Mouse (Mus musculus): ENCODE results near the gene Frs3. TPM values are rescaled to one million over a fixed set of nuclear protein-coding genes. Genes with fewer than 3 reads are reported as not detected.
"Not testable (repeated sequence)": the region's sequence is repeated elsewhere in the genome, so short reads cannot be mapped to it uniquely, and the experiment has no call there.

The Frs3 gene
- polyA plus RNA-seq (2015; fragmentation: Nextera tagmentation; extraction: Ambion mirVana), result 0.96 and 2.1 TPM in 2 replicates

DNA sequence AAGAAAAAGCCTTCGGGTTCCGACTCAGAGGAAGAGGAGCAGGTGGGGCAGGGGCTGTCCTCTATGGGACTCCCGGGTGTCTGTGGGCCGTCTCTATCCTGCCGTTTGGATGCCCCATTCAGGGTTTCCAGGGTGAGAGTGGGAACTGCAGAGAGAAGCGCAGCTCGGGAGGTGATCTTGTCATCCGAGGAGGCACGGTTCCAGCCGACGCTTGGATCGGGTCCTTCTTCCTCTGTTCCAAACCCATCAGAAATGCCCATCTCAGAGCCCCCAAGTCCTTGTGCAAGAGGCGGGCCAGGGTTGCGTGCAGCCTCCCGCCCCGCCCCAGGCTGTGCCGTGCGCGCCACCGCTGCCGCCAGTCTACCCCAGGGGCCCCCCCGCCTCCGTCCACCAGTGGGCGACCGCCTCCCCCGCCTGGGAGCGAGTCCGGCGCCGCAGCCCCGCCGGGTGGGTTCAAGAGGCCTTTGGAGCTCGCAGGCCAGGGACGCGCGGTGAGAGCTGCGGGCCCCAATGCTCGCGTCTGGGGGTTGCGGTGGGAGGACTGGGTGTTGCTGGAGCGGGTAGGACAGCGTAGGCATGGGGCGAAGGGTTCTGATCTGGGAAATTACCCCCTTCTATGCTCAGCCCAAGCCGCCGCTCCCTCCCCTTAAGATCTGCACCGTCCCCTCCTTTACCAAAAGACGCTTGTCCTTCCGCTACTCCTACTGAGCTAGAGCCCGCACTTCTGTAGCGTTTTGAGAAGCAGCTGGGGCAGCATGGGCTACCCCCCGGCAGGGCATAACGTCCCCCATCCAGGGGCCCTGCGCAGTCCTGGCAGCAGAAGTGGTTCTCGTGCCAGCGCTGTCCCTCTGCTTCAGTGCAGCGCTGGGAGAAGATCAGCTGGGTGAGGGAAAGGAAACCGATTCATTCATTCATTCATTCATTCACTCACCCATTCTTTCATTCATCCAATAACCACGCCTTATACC, at the start of gene Frs3:
TSS of gene Frs3 (plus strand) at position 423 of the 968 bp plus-strand sequence.
- TF ChIP-seq EP300 (IDR thresholded peaks at IDR 0.05; ENCODE audit: low read depth) (no peak), CTCF (IDR thresholded peaks at IDR 0.05; ENCODE audit: low read depth) (peak; percentile 15; the same call in 1 of the 2 replicates)
- ATAC-seq, result peak; percentile 40
- WGBS (ENCODE audit: insufficient replicate concordance), result 1% methylated on average over 48 of the region's 58 CpGs
- DNase-seq, result peak; percentile 76
- Histone ChIP-seq H3K27ac (ENCODE audit: low read depth) (peak within 1 kb of the TSS; percentile 84), H3K4me1 (ENCODE audit: insufficient read depth) (peaks cover 13% of the 10 kb centered on the region), H3K4me2 (ENCODE audit: low read depth, low read length) (peak within 1 kb of the TSS; percentile 100), H3K9me3 (ENCODE audit: low read length) (no peaks in the 10 kb centered on the region), H3K9ac (replicated peaks) (peak within 1 kb of the TSS; percentile 79), H3K4me3 (ENCODE audit: low read depth, low read length) (peak within 1 kb of the TSS; percentile 82), H3K36me3 (replicated peaks; ENCODE audit: insufficient read depth, low read length) (peaks cover 22% of the 10 kb centered on the region), H3K27me3 (ENCODE audit: insufficient read depth, low read length) (0 out of 2 replicates have a peak, but pooled peaks cover 2% of the 10 kb centered on the region)

- no peaks in the 10 kb centered on the region for H3K4me1 ChIP-seq (ENCODE audit: insufficient read depth)
- DNase-seq, result no peak
These were observed 45.8 kb upstream of the Frs3 start for GRCm38 (mm10) chr17:47642992-47643391.

DNA sequence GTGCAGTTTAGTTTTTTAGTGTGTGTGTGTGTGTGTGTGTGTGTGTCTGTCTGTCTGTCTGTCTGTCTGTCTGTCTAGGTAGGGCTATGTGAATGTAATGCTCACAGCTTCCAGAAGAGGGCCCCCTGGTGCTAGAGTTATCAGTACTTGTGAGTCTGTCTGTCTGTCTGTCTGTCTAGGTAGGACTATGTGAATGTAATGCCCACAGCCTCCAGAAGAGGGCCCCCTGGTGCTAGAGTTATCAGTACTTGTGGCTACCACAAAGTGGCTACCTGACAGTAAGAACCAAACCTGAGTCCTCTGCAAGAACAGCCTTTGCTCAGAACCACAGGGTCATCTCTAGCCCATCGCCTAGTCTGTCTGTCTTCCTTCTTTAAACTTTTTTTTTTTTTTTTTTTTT, 42.1 kb upstream of the Frs3 start:
- Histone ChIP-seq H3K9me3 (ENCODE audit: low read length) (no peaks in the 10 kb centered on the region), H3K4me1 (ENCODE audit: insufficient read depth) (no peaks in the 10 kb centered on the region), H3K36me3 (replicated peaks; ENCODE audit: insufficient read depth, low read length) (no peaks in the 10 kb centered on the region), H3K27ac (ENCODE audit: low read depth) (no peak overlapping the region), H3K27me3 (ENCODE audit: insufficient read depth, low read length) (no peaks in the 10 kb centered on the region), H3K4me3 (ENCODE audit: low read depth, low read length) (no peak overlapping the region), H3K4me2 (ENCODE audit: low read depth, low read length) (no peak overlapping the region), H3K9ac (replicated peaks) (no peak overlapping the region)
- DNase-seq, result peak; percentile 89
- peak; percentile 56 for ATAC-seq
- no peak for TF ChIP-seq EP300 (IDR thresholded peaks at IDR 0.05; ENCODE audit: low read depth)
- peak; percentile 86 for TF ChIP-seq CTCF (IDR thresholded peaks at IDR 0.05; ENCODE audit: low read depth)
- 82% methylated on average over 1 of the region's 1 CpGs for whole genome bisulfite sequencing (ENCODE audit: insufficient replicate concordance)

More at GRCm38 (mm10) chr17:47642992-47643391, 45.8 kb upstream of the Frs3 start:
- Histone ChIP-seq H3K4me2 (ENCODE audit: low read depth, low read length) (no peak overlapping the region), H3K36me3 (replicated peaks; ENCODE audit: insufficient read depth, low read length) (no peaks in the 10 kb centered on the region), H3K27me3 (ENCODE audit: insufficient read depth, low read length) (no peaks in the 10 kb centered on the region), H3K9me3 (ENCODE audit: low read length) (no peaks in the 10 kb centered on the region), H3K4me3 (ENCODE audit: low read depth, low read length) (no peak overlapping the region), H3K9ac (replicated peaks) (no peak overlapping the region), H3K27ac (ENCODE audit: low read depth) (no peak overlapping the region)
- TF ChIP-seq CTCF (IDR thresholded peaks at IDR 0.05; ENCODE audit: low read depth), result peak; percentile 39
- TF ChIP-seq EP300 (IDR thresholded peaks at IDR 0.05; ENCODE audit: low read depth), result no peak
- no peak for ATAC-seq
- 85% methylated on average over 2 of the region's 2 CpGs for WGBS (ENCODE audit: insufficient replicate concordance)

DNA sequence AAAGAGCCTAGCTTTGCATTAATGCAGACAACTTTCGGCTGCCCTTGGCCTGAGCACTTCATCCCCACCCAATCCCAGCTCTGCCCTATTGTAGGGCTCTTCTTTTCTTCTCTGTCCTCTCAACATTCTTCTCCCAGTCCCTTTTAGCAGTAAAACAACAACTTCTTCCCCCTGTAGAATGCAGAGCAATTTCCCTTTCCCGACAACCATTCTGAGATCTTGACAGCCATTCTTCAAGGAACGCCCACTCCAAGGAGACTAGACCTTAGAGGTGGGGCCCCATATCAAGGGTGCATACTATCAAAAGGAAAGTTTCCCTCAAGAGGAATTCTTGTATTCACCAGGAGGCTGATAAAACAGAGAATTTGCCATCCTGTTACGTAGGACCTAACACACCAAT, 39.9 kb upstream of the Frs3 start:
- TF ChIP-seq EP300 (IDR thresholded peaks at IDR 0.05; ENCODE audit: low read depth), result no peak
- no peak for TF ChIP-seq CTCF (IDR thresholded peaks at IDR 0.05; ENCODE audit: low read depth)
- no peak for DNase-seq
- Histone ChIP-seq H3K4me1 (ENCODE audit: insufficient read depth) (no peaks in the 10 kb centered on the region), H3K9me3 (ENCODE audit: low read length) (no peaks in the 10 kb centered on the region), H3K27ac (ENCODE audit: low read depth) (no peak overlapping the region), H3K36me3 (replicated peaks; ENCODE audit: insufficient read depth, low read length) (no peaks in the 10 kb centered on the region), H3K9ac (replicated peaks) (no peak overlapping the region), H3K4me3 (ENCODE audit: low read depth, low read length) (no peak overlapping the region), H3K4me2 (ENCODE audit: low read depth, low read length) (no peak overlapping the region), H3K27me3 (ENCODE audit: insufficient read depth, low read length) (no peaks in the 10 kb centered on the region)
- no peak for ATAC-seq
- 67% methylated on average over 4 of the region's 4 CpGs for WGBS (ENCODE audit: insufficient replicate concordance)

DNA sequence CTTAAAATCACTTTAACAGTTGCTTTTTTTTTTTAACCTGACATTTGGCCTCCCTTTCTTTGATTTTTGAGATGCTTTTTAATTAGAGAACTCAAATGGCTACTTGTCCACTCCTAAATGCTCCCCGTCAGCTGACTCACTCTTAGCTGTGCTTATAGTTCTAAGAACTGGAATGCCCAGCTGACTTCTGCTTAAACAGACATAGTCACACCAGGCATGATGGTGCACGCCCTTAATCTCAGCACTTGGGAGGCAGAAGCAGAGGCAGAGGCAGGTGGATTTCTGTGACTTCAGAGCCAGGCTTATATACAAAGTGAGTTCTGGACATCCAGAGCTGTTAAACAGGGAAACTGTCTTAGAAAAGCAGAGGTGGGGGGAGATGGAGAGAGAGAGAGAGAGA, 36.9 kb upstream of the Frs3 start:
- no peak overlapping the region for H3K9ac ChIP-seq (replicated peaks)
- H3K4me3 ChIP-seq (ENCODE audit: low read depth, low read length), result no peak overlapping the region
- TF ChIP-seq EP300 (IDR thresholded peaks at IDR 0.05; ENCODE audit: low read depth), result no peak
- TF ChIP-seq CTCF (IDR thresholded peaks at IDR 0.05; ENCODE audit: low read depth), result no peak
- no peak for DNase-seq
- H3K9me3 ChIP-seq (ENCODE audit: low read length), result no peaks in the 10 kb centered on the region
- H3K4me2 ChIP-seq (ENCODE audit: low read depth, low read length), result no peak overlapping the region
- 85% methylated on average over 2 of the region's 2 CpGs for WGBS (ENCODE audit: insufficient replicate concordance)
- H3K4me1 ChIP-seq (ENCODE audit: insufficient read depth), result no peaks in the 10 kb centered on the region
- no peaks in the 10 kb centered on the region for H3K27me3 ChIP-seq (ENCODE audit: insufficient read depth, low read length)
- ATAC-seq, result no peak
- no peak overlapping the region for H3K27ac ChIP-seq (ENCODE audit: low read depth)
- H3K36me3 ChIP-seq (replicated peaks; ENCODE audit: insufficient read depth, low read length), result no peaks in the 10 kb centered on the region

DNA sequence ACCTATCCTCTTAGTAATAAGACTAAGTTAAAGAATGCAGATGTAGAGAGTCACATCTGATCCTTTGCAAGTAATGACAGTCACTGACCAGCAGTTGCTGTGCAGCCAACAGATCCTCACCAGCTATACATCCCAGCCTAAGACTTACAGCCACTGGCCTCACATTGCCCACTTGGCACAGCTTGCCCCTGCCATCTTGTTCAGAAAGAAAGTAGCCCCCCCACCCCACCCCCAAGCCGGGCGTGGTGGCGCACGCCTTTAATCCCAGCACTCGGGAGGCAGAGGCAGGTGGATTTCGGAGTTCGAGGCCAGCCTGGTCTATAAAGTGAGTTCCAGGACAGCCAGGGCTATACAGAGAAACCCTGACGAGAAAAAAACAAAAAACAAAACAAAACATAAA, 34.5 kb upstream of the Frs3 start:
- H3K27ac ChIP-seq (ENCODE audit: low read depth); H3K4me3 ChIP-seq (ENCODE audit: low read depth, low read length); H3K4me2 ChIP-seq (ENCODE audit: low read depth, low read length); H3K4me1 ChIP-seq (ENCODE audit: insufficient read depth); H3K27me3 ChIP-seq (ENCODE audit: insufficient read depth, low read length); ATAC-seq; H3K9ac ChIP-seq (replicated peaks); DNase-seq; H3K9me3 ChIP-seq (ENCODE audit: low read length); H3K36me3 ChIP-seq (replicated peaks; ENCODE audit: insufficient read depth, low read length): not testable (repeated sequence)
- WGBS (ENCODE audit: insufficient replicate concordance), result 87% methylated on average over 8 of the region's 8 CpGs
